Mouse (Mus musculus): ENCODE measurements around the gene Erich6b.

Gene Erich6b

DNA sequence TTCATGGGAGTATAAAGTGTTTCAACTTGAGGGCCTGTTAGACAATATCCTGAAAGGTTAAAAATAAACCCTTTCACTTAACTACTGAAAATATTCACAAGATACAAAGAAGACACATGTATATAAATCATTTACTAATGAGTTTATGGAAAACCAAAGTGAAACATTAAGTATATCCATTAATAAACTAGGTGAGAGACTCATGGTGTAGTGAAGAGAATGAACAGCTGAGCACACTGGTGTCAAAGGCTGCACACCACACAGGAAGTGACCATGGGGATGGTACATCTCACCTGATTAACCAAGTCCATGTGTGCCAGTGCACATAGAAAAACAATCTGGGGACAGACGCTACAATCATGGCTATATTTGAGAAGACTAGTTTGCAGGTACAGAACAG is 66.9 kb downstream of the Erich6b start:
- no peak for DNase-seq

DNA sequence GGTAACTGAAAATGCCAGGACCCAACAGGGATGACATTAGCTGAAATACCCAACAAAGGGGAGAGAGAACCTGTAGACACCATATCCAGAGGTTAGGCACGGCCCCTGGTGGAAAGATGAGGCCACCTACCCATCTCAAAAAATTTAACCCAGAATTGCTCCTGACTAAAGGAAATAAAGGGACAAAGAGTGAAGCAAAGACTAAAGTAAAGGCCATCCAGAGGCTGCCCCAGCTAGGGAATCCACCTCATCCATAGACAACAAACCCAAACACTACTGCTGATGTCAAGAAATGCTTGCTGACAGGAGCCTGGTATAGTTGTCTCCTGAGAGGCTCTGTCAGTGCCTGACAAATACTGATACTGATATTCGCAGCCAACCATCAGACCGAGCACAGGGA is 69.7 kb downstream of the Erich6b start:
- no peak for DNase-seq

DNA sequence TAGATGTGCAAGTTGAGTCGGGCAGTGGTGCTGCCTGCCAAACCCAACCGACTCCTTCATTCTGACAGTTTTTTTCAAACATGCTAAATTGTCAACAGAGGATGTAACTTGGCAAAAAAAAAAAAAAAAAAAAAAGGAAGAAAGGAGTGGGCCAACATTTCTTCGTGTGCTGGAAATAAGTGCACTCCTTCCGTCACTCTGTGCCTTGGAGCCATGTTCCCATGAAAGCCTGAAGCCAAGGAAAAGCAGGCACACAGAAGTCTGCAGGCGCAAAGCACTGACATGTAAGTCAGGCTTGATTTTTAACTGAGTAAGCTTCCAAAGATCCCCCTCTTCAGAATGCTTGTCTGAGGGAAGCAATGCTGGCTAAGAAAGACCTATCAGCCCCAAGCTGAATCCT is 70.6 kb downstream of the Erich6b start:
- DNase-seq: no peak

DNA sequence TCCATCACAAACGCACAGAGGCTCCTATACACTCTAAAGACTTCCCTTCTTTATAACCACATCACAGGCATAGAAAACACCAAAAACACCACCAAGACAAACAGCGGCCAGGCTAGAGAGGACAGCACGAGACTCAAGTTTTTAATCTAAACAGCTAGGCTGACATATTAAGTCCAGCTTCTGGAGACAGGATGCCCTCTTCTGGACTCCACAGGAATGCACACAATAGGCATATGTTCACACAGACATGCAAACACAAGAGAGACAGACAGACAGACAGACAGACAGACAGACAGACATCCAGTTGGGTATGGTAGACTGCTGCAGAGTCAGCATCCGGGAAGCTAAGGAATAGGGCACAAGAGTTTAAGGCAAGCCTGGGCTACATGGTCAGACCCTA is 71.6 kb downstream of the Erich6b start:
- DNase-seq: no peak

DNA sequence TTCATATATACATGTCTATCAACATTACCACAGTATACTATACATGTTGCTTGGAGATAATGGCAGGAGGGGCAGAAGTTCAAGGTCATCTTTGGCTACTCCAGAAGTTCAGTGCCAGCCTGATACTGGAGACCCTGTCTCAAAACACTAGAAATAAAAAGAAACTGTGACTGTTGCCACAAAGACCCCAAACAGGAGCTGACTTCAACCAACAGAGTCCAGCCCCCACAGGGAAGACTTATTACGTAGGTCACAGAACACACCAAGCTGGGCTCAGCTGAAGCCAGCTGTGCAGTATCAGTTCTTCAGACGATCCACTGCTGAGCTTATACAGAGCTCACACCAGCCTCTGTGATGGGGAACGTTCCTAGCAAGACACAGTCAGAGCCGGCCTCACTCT is 74.4 kb downstream of the Erich6b start:
- DNase-seq: no peak

Data from liver (tissue).